Mouse (Mus musculus): ENCODE measurements around the gene Ap1g2. TPM values are rescaled to one million over a fixed set of nuclear protein-coding genes. Genes with fewer than 3 reads are reported as not detected.

The Ap1g2 gene
- 21.0 and 23.4 TPM in 2 replicates for polyA plus RNA-seq (2015; fragmentation: Nextera tagmentation; extraction: Ambion mirVana)

GRCm38 (mm10) chr14:55105836-55106809 is at the start of gene Ap1g2:
Gene Ap1g2, minus strand, starts transcription at chr14:55106593.
- peak within 1 kb of the TSS; percentile 82 for H3K27ac ChIP-seq
- H3K4me3 ChIP-seq = peak within 1 kb of the TSS; percentile 55
- H3K27me3 ChIP-seq = peaks cover 34% of the 10 kb centered on the region
- no peaks in the 10 kb centered on the region for H3K9me3 ChIP-seq
- H3K36me3 ChIP-seq = peaks cover 12% of the 10 kb centered on the region
- WGBS = under 1% methylated on average over 39 of the region's 39 CpGs
- H3K4me1 ChIP-seq = peaks cover 26% of the 10 kb centered on the region
- H3K9ac ChIP-seq = peak within 1 kb of the TSS; percentile 79
- ATAC-seq (ENCODE audit: insufficient number of reproducible peaks, insufficient read depth, low FRiP score, low TSS enrichment, low read depth) = 0 out of 2 replicates have a peak, but pooled peaks have one; percentile 60
- peak within 1 kb of the TSS; percentile 91 for H3K4me2 ChIP-seq

- Histone ChIP-seq H3K27ac (no peak overlapping the region), H3K4me3 (no peak overlapping the region), H3K36me3 (no peaks in the 10 kb centered on the region), H3K4me2 (no peak overlapping the region), H3K27me3 (no peaks in the 10 kb centered on the region), H3K9ac (no peak overlapping the region), H3K4me1 (no peaks in the 10 kb centered on the region), H3K9me3 (no peaks in the 10 kb centered on the region)
- ATAC-seq (ENCODE audit: insufficient number of reproducible peaks, insufficient read depth, low FRiP score, low TSS enrichment, low read depth) = no peak
- WGBS = 91% methylated on average over 16 of the region's 16 CpGs
Observed at GRCm38 (mm10) chr14:55152951-55153481, 46.6 kb upstream of the Ap1g2 start.

GRCm38 (mm10) chr14:55152174-55152573 is 45.8 kb upstream of the Ap1g2 start:
- H3K27me3 ChIP-seq = no peaks in the 10 kb centered on the region
- WGBS = 87% methylated on average over 4 of the region's 4 CpGs

GRCm38 (mm10) chr14:55150985-55151384 is 44.6 kb upstream of the Ap1g2 start:
- Histone ChIP-seq H3K4me3 (no peak overlapping the region), H3K9me3 (no peaks in the 10 kb centered on the region), H3K27ac (no peak overlapping the region), H3K4me2 (no peak overlapping the region), H3K4me1 (no peaks in the 10 kb centered on the region), H3K27me3 (no peaks in the 10 kb centered on the region), H3K9ac (no peak overlapping the region), H3K36me3 (no peaks in the 10 kb centered on the region)
- no peak for ATAC-seq (ENCODE audit: insufficient number of reproducible peaks, insufficient read depth, low FRiP score, low TSS enrichment, low read depth)
- 82% methylated on average over 5 of the region's 5 CpGs for WGBS

More at GRCm38 (mm10) chr14:55152174-55152573, 45.8 kb upstream of the Ap1g2 start:
- H3K4me2 ChIP-seq = no peak overlapping the region
- H3K4me1 ChIP-seq = no peaks in the 10 kb centered on the region
- no peaks in the 10 kb centered on the region for H3K36me3 ChIP-seq
- no peak for ATAC-seq (ENCODE audit: insufficient number of reproducible peaks, insufficient read depth, low FRiP score, low TSS enrichment, low read depth)
- H3K4me3 ChIP-seq = no peak overlapping the region
- H3K27ac ChIP-seq = no peak overlapping the region
- no peaks in the 10 kb centered on the region for H3K9me3 ChIP-seq
- no peak overlapping the region for H3K9ac ChIP-seq

- 72% methylated on average over 5 of the region's 5 CpGs for WGBS
- Histone ChIP-seq H3K27me3 (no peaks in the 10 kb centered on the region), H3K9ac (no peak overlapping the region), H3K4me3 (no peak overlapping the region), H3K27ac (no peak overlapping the region), H3K4me2 (no peak overlapping the region), H3K9me3 (no peaks in the 10 kb centered on the region), H3K4me1 (0 out of 2 replicates have a peak, but pooled peaks cover 3% of the 10 kb centered on the region), H3K36me3 (no peaks in the 10 kb centered on the region)
- ATAC-seq (ENCODE audit: insufficient number of reproducible peaks, insufficient read depth, low FRiP score, low TSS enrichment, low read depth) = no peak
Observed at GRCm38 (mm10) chr14:55149041-55149440, 42.6 kb upstream of the Ap1g2 start.

GRCm38 (mm10) chr14:55148363-55148915 is 42.0 kb upstream of the Ap1g2 start:
- H3K27ac ChIP-seq = no peak overlapping the region
- H3K4me2 ChIP-seq = no peak overlapping the region
- H3K9ac ChIP-seq = no peak overlapping the region
- H3K27me3 ChIP-seq = no peaks in the 10 kb centered on the region
- no peak for ATAC-seq (ENCODE audit: insufficient number of reproducible peaks, insufficient read depth, low FRiP score, low TSS enrichment, low read depth)
- H3K4me1 ChIP-seq = 0 out of 2 replicates have a peak, but pooled peaks cover 3% of the 10 kb centered on the region
- 26% methylated on average over 5 of the region's 5 CpGs for WGBS
- no peaks in the 10 kb centered on the region for H3K36me3 ChIP-seq
- H3K9me3 ChIP-seq = no peaks in the 10 kb centered on the region
- no peak overlapping the region for H3K4me3 ChIP-seq

- Histone ChIP-seq H3K27me3 (no peaks in the 10 kb centered on the region), H3K4me3 (no peak overlapping the region), H3K9me3 (no peaks in the 10 kb centered on the region), H3K36me3 (no peaks in the 10 kb centered on the region), H3K4me1 (0 out of 2 replicates have a peak, but pooled peaks cover 3% of the 10 kb centered on the region), H3K27ac (no peak overlapping the region), H3K9ac (no peak overlapping the region), H3K4me2 (no peak overlapping the region)
- 85% methylated on average over 12 of the region's 12 CpGs for WGBS
- no peak for ATAC-seq (ENCODE audit: insufficient number of reproducible peaks, insufficient read depth, low FRiP score, low TSS enrichment, low read depth)
Observed at GRCm38 (mm10) chr14:55146829-55147401, 40.5 kb upstream of the Ap1g2 start.

GRCm38 (mm10) chr14:55146324-55146723 is 39.9 kb upstream of the Ap1g2 start:
- 88% methylated on average over 1 of the region's 1 CpGs for WGBS
- Histone ChIP-seq H3K4me3 (no peak overlapping the region), H3K4me1 (0 out of 2 replicates have a peak, but pooled peaks cover 3% of the 10 kb centered on the region), H3K27me3 (no peaks in the 10 kb centered on the region), H3K36me3 (no peaks in the 10 kb centered on the region), H3K9ac (no peak overlapping the region), H3K27ac (no peak overlapping the region), H3K9me3 (no peaks in the 10 kb centered on the region), H3K4me2 (no peak overlapping the region)
- no peak for ATAC-seq (ENCODE audit: insufficient number of reproducible peaks, insufficient read depth, low FRiP score, low TSS enrichment, low read depth)

GRCm38 (mm10) chr14:55139313-55139712 is 32.9 kb upstream of the Ap1g2 start:
- Histone ChIP-seq H3K4me2 (no peak overlapping the region), H3K27ac (no peak overlapping the region), H3K4me3 (no peak overlapping the region), H3K4me1 (no peaks in the 10 kb centered on the region), H3K27me3 (no peaks in the 10 kb centered on the region), H3K9ac (no peak overlapping the region), H3K9me3 (no peaks in the 10 kb centered on the region), H3K36me3 (no peaks in the 10 kb centered on the region)
- 0 out of 2 replicates have a peak, but pooled peaks have one; percentile 32 for ATAC-seq (ENCODE audit: insufficient number of reproducible peaks, insufficient read depth, low FRiP score, low TSS enrichment, low read depth)
- 47% methylated on average over 7 of the region's 7 CpGs for WGBS

GRCm38 (mm10) chr14:55135676-55136075 is 29.3 kb upstream of the Ap1g2 start:
- H3K9me3 ChIP-seq = no peaks in the 10 kb centered on the region
- ATAC-seq (ENCODE audit: insufficient number of reproducible peaks, insufficient read depth, low FRiP score, low TSS enrichment, low read depth) = no peak
- WGBS = 75% methylated on average over 8 of the region's 8 CpGs
- H3K27me3 ChIP-seq = no peaks in the 10 kb centered on the region
- no peak overlapping the region for H3K27ac ChIP-seq
- H3K4me1 ChIP-seq = no peaks in the 10 kb centered on the region
- H3K4me2 ChIP-seq = no peak overlapping the region
- H3K9ac ChIP-seq = no peak overlapping the region
- H3K4me3 ChIP-seq = no peak overlapping the region
- no peaks in the 10 kb centered on the region for H3K36me3 ChIP-seq

GRCm38 (mm10) chr14:55126521-55126920 is 20.1 kb upstream of the Ap1g2 start:
- no peaks in the 10 kb centered on the region for H3K9me3 ChIP-seq
- H3K27ac ChIP-seq = no peak overlapping the region
- WGBS = 82% methylated on average over 7 of the region's 7 CpGs
- H3K27me3 ChIP-seq = no peaks in the 10 kb centered on the region
- peaks cover 13% of the 10 kb centered on the region for H3K4me1 ChIP-seq
- ATAC-seq (ENCODE audit: insufficient number of reproducible peaks, insufficient read depth, low FRiP score, low TSS enrichment, low read depth) = no peak
- H3K9ac ChIP-seq = no peak overlapping the region
- H3K4me3 ChIP-seq = no peak overlapping the region
- no peaks in the 10 kb centered on the region for H3K36me3 ChIP-seq
- H3K4me2 ChIP-seq = no peak overlapping the region
